Mouse (Mus musculus): ENCODE measurements around the gene Ftsj1. TPM values are rescaled to one million over a fixed set of nuclear protein-coding genes. Genes with fewer than 3 reads are reported as not detected.

The Ftsj1 gene
- polyA plus RNA-seq (2015; fragmentation: Illumina TruSeq; extraction: RNeasy Lipid Tissue Mini Kit (QIAGEN cat#74804); ENCODE audit: insufficient read depth, low replicate concordance) = 15.5 TPM

DNA sequence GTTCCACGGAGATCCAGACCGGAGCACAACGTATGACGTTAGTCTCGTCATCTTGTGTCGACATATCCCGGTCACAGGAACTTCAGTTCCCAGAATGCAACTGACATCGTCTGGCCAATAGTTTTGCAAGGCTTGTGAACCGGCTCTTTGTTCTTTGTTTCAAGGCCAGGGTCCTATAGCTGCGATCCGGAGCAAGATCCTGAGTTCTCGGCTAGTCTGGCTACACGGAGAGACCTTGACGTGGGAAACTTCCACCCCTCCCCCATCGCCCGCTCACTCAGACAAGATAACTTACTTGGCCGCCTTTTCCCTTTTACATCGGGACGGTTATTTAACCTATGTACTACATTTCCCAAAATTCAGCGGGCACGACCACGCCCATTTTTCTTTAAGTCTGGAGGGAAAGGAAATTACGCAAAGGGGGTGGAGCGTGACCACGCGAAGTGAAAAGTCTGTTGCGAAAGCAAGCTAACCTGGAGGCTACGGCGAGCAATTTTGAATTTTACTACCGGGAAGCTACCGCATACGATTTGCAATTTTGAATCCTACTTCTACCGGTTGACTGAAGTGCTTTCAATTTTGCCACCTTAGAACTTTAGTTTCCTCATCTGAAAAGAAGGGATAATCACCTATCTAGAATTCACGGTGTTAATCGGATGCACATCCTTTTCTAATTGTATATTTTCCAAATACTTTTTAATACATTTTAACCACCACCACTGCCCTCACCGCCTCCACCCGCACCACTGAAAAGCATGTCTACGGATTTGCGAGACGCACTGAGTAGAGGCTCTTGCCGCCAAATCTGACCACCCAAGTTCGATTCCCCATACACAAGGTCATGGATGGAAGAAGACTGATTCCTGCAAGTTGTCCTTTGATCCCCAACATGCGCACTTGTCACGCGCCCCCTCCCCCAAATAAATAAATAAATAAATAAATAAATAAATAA, at the start of gene Ftsj1:
Ftsj1 (minus strand) TSS at position 73 of the 952 bp plus-strand sequence.

DNA sequence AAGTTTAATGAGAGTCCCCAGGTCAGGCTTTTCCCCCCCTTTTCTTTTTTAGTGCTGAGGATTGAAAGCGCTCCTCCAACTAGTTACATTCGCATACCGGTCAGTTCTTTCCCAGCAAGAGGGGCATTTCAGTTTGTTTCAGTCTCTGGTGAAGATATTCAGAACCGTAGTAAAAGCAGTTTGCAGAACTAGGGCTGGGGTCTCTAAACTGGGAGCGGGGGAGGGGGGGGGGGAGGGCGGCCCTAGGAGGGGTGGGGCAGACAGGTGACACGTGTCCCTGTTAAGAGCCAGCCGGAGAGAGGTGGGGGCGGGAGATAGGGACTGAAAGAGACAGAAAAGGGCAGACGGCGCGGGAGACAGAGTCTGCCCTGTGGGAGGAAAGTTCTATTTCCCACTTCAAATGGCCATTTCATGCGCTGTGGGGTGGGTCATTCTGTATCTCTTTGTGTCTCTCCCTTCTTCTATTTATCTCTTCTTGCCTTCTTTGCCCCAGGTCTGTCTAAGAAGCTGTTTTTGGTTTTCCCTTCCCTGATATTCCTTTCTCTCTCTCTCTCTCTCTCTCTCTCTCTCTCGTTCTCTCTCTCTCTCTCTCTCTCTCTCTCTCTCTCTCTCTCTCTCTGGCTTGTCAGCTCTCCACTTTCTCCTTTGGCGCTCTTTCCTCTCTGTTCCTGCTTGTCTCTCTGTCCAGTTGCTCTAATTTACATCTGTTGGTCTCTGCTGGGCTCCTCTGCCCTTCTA, 19.0 kb upstream of the Ftsj1 start, which contains the start of gene Slc38a5:
Slc38a5 (plus strand) TSS at position 51 of the 738 bp plus-strand sequence.

DNA sequence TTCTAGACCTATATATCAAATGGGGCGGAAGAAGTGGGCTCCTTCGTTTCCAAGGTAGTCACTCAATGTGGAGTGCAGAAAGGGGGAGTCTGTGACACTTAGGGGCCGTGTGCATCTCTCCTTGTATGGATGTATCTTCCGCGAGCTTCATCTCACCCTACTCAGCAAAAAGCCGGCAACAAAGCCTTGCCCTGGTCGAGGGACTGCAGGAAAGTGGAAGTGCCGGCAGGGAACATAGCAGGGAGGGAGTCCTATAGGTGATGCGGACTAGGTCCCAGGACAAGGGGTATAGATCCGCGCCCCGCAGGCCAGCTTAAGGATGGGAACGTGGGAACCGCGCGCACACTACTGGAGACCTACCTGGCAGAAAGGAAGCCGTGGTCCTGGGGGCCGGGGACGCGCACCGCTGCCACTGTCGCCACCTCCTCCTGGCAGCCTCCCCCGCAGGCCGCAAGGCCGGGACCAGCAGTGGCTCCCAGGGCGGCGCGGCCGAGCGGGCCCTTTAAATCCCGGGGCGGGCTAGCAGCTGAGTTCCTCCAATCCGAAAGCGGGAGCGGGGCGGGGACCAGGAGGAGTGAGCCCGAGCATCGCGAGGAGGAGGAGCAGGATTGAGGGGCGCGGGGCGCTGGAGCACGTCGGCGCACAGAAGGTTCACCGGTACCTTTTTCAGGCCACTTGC, 46.1 kb downstream of the Ftsj1 start, which contains the start of gene Porcn:
Porcn (minus strand) TSS at position 511 of the 679 bp plus-strand sequence.

DNA sequence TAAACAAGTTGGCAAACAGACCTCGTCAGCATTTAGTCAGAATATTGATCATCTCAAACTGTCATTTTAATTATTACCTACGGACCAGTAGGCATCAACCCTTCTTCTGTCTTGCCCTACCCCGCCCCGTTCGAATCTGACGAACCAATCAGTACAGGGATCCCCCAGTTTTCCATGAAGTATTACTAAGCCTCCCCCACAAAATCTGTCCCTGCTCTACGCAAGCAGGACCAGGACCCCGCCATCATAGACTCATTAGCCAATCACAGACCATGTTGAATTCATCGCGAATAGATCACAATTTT, 58.8 kb downstream of the Ftsj1 start, which contains the start of gene Ebp:
Ebp (minus strand) TSS at position 94 of the 305 bp plus-strand sequence.

Other genes with a start within 250 kb of the Ftsj1 start
- gene Glod5, start 233.9 kb downstream of the Ftsj1 start, polyA plus RNA-seq (2015; fragmentation: Illumina TruSeq; extraction: RNeasy Lipid Tissue Mini Kit (QIAGEN cat#74804); ENCODE audit: insufficient read depth, low replicate concordance) = not detected
- gene Suv39h1, start 177.6 kb downstream of the Ftsj1 start, polyA plus RNA-seq (2015; fragmentation: Illumina TruSeq; extraction: RNeasy Lipid Tissue Mini Kit (QIAGEN cat#74804); ENCODE audit: insufficient read depth, low replicate concordance) = 31.7 TPM
- 85.1 TPM for gene Was, start 161.9 kb downstream of the Ftsj1 start, polyA plus RNA-seq (2015; fragmentation: Illumina TruSeq; extraction: RNeasy Lipid Tissue Mini Kit (QIAGEN cat#74804); ENCODE audit: insufficient read depth, low replicate concordance)
- gene Wdr13, start 119.5 kb downstream of the Ftsj1 start, polyA plus RNA-seq (2015; fragmentation: Illumina TruSeq; extraction: RNeasy Lipid Tissue Mini Kit (QIAGEN cat#74804); ENCODE audit: insufficient read depth, low replicate concordance) = 44.9 TPM
- 722 TPM for gene Rbm3, start 106.5 kb downstream of the Ftsj1 start, polyA plus RNA-seq (2015; fragmentation: Illumina TruSeq; extraction: RNeasy Lipid Tissue Mini Kit (QIAGEN cat#74804); ENCODE audit: insufficient read depth, low replicate concordance)
- gene Tbc1d25, start 76.2 kb downstream of the Ftsj1 start, polyA plus RNA-seq (2015; fragmentation: Illumina TruSeq; extraction: RNeasy Lipid Tissue Mini Kit (QIAGEN cat#74804); ENCODE audit: insufficient read depth, low replicate concordance) = 6.9 TPM
- gene Ebp, start 58.9 kb downstream of the Ftsj1 start, polyA plus RNA-seq (2015; fragmentation: Illumina TruSeq; extraction: RNeasy Lipid Tissue Mini Kit (QIAGEN cat#74804); ENCODE audit: insufficient read depth, low replicate concordance) = 35.9 TPM
- gene Porcn, start 45.9 kb downstream of the Ftsj1 start, polyA plus RNA-seq (2015; fragmentation: Illumina TruSeq; extraction: RNeasy Lipid Tissue Mini Kit (QIAGEN cat#74804); ENCODE audit: insufficient read depth, low replicate concordance) = 1.4 TPM
- 3.4 TPM for gene Slc38a5, start 18.7 kb upstream of the Ftsj1 start, polyA plus RNA-seq (2015; fragmentation: Illumina TruSeq; extraction: RNeasy Lipid Tissue Mini Kit (QIAGEN cat#74804); ENCODE audit: insufficient read depth, low replicate concordance)
- not detected for gene Ssxb10, start 75.0 kb upstream of the Ftsj1 start, polyA plus RNA-seq (2015; fragmentation: Illumina TruSeq; extraction: RNeasy Lipid Tissue Mini Kit (QIAGEN cat#74804); ENCODE audit: insufficient read depth, low replicate concordance)
- gene Ssxb9, start 114.6 kb upstream of the Ftsj1 start, polyA plus RNA-seq (2015; fragmentation: Illumina TruSeq; extraction: RNeasy Lipid Tissue Mini Kit (QIAGEN cat#74804); ENCODE audit: insufficient read depth, low replicate concordance) = not detected
- gene Ssxb1, start 160.9 kb upstream of the Ftsj1 start, polyA plus RNA-seq (2015; fragmentation: Illumina TruSeq; extraction: RNeasy Lipid Tissue Mini Kit (QIAGEN cat#74804); ENCODE audit: insufficient read depth, low replicate concordance) = not detected
- not detected for gene Ssxb2, start 209.3 kb upstream of the Ftsj1 start, polyA plus RNA-seq (2015; fragmentation: Illumina TruSeq; extraction: RNeasy Lipid Tissue Mini Kit (QIAGEN cat#74804); ENCODE audit: insufficient read depth, low replicate concordance)